Mouse (Mus musculus): ENCODE measurements around the gene Pcsk5. TPM values are rescaled to one million over a fixed set of nuclear protein-coding genes. Genes with fewer than 3 reads are reported as not detected.

Gene Pcsk5
- polyA plus RNA-seq, 2 experiments: 17.4 to 21.7 TPM

- Histone ChIP-seq H3K36me3 (ENCODE audit: control insufficient read depth, insufficient read depth, low read length) (no peaks in the 10 kb centered on the region), H3K27me3 (ENCODE audit: control insufficient read depth, insufficient read depth, low read length) (no peaks in the 10 kb centered on the region)
Measured at GRCm38 (mm10) chr19:17417855-17418254, 419.6 kb downstream of the Pcsk5 start.

GRCm38 (mm10) chr19:17412915-17413459, 424.4 kb downstream of the Pcsk5 start:
- ATAC-seq (ENCODE audit: low FRiP score, low read depth) (no peak), DNase-seq (ENCODE audit: low spot score) (no peak)
- Histone ChIP-seq H3K36me3 (ENCODE audit: control insufficient read depth, insufficient read depth, low read length) (no peaks in the 10 kb centered on the region), H3K27ac (replicated peaks; ENCODE audit: low read depth, low read length) (no peak overlapping the region), H3K27me3 (ENCODE audit: control insufficient read depth, insufficient read depth, low read length) (no peaks in the 10 kb centered on the region), H3K4me3 (replicated peaks; ENCODE audit: low read length) (no peak overlapping the region), H3K9me3 (ENCODE audit: control insufficient read depth, low read length) (no peaks in the 10 kb centered on the region), H3K4me2 (replicated peaks; ENCODE audit: low read depth, low read length, severe bottlenecking) (no peak overlapping the region), H3K4me1 (ENCODE audit: control insufficient read depth, insufficient read depth, low read length) (no peaks in the 10 kb centered on the region), H3K9ac (ENCODE audit: low read depth, low read length, severe bottlenecking) (no peak overlapping the region)
- TF ChIP-seq POLR2A (IDR thresholded peaks at IDR 0.05; ENCODE audit: borderline replicate concordance, extremely low read depth, insufficient read depth, insufficient read length): no peak
- WGBS: 57% methylated on average over 4 of the region's 4 CpGs

More at GRCm38 (mm10) chr19:17417855-17418254, 419.6 kb downstream of the Pcsk5 start:
- H3K4me2 ChIP-seq (replicated peaks; ENCODE audit: low read depth, low read length, severe bottlenecking): no peak overlapping the region
- H3K27ac ChIP-seq (replicated peaks; ENCODE audit: low read depth, low read length): no peak overlapping the region
- no peak overlapping the region for H3K9ac ChIP-seq (ENCODE audit: low read depth, low read length, severe bottlenecking)
- no peaks in the 10 kb centered on the region for H3K4me1 ChIP-seq (ENCODE audit: control insufficient read depth, insufficient read depth, low read length)
- ATAC-seq (ENCODE audit: low FRiP score, low read depth) (no peak), DNase-seq (ENCODE audit: low spot score) (no peak)
- no peak for TF ChIP-seq POLR2A (IDR thresholded peaks at IDR 0.05; ENCODE audit: borderline replicate concordance, extremely low read depth, insufficient read depth, insufficient read length)
- H3K9me3 ChIP-seq (ENCODE audit: control insufficient read depth, low read length): no peaks in the 10 kb centered on the region
- H3K4me3 ChIP-seq (replicated peaks; ENCODE audit: low read length): no peak overlapping the region
- 88% methylated on average over 1 of the region's 1 CpGs for WGBS

- Histone ChIP-seq H3K4me2 (replicated peaks; ENCODE audit: low read depth, low read length, severe bottlenecking) (no peak overlapping the region), H3K27me3 (ENCODE audit: control insufficient read depth, insufficient read depth, low read length) (no peaks in the 10 kb centered on the region), H3K36me3 (ENCODE audit: control insufficient read depth, insufficient read depth, low read length) (no peaks in the 10 kb centered on the region), H3K4me1 (ENCODE audit: control insufficient read depth, insufficient read depth, low read length) (no peaks in the 10 kb centered on the region), H3K9ac (ENCODE audit: low read depth, low read length, severe bottlenecking) (no peak overlapping the region), H3K27ac (replicated peaks; ENCODE audit: low read depth, low read length) (no peak overlapping the region), H3K4me3 (replicated peaks; ENCODE audit: low read length) (no peak overlapping the region), H3K9me3 (ENCODE audit: control insufficient read depth, low read length) (peaks cover 5% of the 10 kb centered on the region; the same call in 1 of the 2 replicates)
- 85% methylated on average over 5 of the region's 5 CpGs for WGBS
- no peak for TF ChIP-seq POLR2A (IDR thresholded peaks at IDR 0.05; ENCODE audit: borderline replicate concordance, extremely low read depth, insufficient read depth, insufficient read length)
- no peak for ATAC-seq (ENCODE audit: low FRiP score, low read depth)
- no peak for DNase-seq (ENCODE audit: low spot score)
Measured at GRCm38 (mm10) chr19:17410465-17411065, 426.9 kb downstream of the Pcsk5 start.

- ATAC-seq (ENCODE audit: low FRiP score, low read depth): no peak
- no peak overlapping the region for H3K9ac ChIP-seq (ENCODE audit: low read depth, low read length, severe bottlenecking)
- H3K36me3 ChIP-seq (ENCODE audit: control insufficient read depth, insufficient read depth, low read length): no peaks in the 10 kb centered on the region
- H3K9me3 ChIP-seq (ENCODE audit: control insufficient read depth, low read length): peaks cover 5% of the 10 kb centered on the region; the same call in 1 of the 2 replicates
- H3K4me3 ChIP-seq (replicated peaks; ENCODE audit: low read length): no peak overlapping the region
- H3K4me2 ChIP-seq (replicated peaks; ENCODE audit: low read depth, low read length, severe bottlenecking): no peak overlapping the region
- no peak overlapping the region for H3K27ac ChIP-seq (replicated peaks; ENCODE audit: low read depth, low read length)
- H3K4me1 ChIP-seq (ENCODE audit: control insufficient read depth, insufficient read depth, low read length): no peaks in the 10 kb centered on the region
- no peak for DNase-seq (ENCODE audit: low spot score)
- TF ChIP-seq POLR2A (IDR thresholded peaks at IDR 0.05; ENCODE audit: borderline replicate concordance, extremely low read depth, insufficient read depth, insufficient read length): no peak
- WGBS: 70% methylated on average over 3 of the region's 3 CpGs
- H3K27me3 ChIP-seq (ENCODE audit: control insufficient read depth, insufficient read depth, low read length): no peaks in the 10 kb centered on the region
Measured at GRCm38 (mm10) chr19:17409351-17409750, 428.1 kb downstream of the Pcsk5 start.

- Histone ChIP-seq H3K27ac (replicated peaks; ENCODE audit: low read depth, low read length) (no peak overlapping the region), H3K36me3 (ENCODE audit: control insufficient read depth, insufficient read depth, low read length) (no peaks in the 10 kb centered on the region), H3K4me1 (ENCODE audit: control insufficient read depth, insufficient read depth, low read length) (no peaks in the 10 kb centered on the region), H3K4me3 (replicated peaks; ENCODE audit: low read length) (no peak overlapping the region), H3K27me3 (ENCODE audit: control insufficient read depth, insufficient read depth, low read length) (no peaks in the 10 kb centered on the region), H3K4me2 (replicated peaks; ENCODE audit: low read depth, low read length, severe bottlenecking) (no peak overlapping the region), H3K9me3 (ENCODE audit: control insufficient read depth, low read length) (peaks cover 5% of the 10 kb centered on the region; the same call in 1 of the 2 replicates), H3K9ac (ENCODE audit: low read depth, low read length, severe bottlenecking) (no peak overlapping the region)
- DNase-seq (ENCODE audit: low spot score): no peak
- ATAC-seq (ENCODE audit: low FRiP score, low read depth): no peak
- no peak for TF ChIP-seq POLR2A (IDR thresholded peaks at IDR 0.05; ENCODE audit: borderline replicate concordance, extremely low read depth, insufficient read depth, insufficient read length)
Measured at GRCm38 (mm10) chr19:17408591-17408990, 428.8 kb downstream of the Pcsk5 start.
